Mouse (Mus musculus): ENCODE data around the gene Gm10428. TPM values are rescaled to one million over a fixed set of nuclear protein-coding genes. Genes with fewer than 3 reads are reported as not detected.

Gm10428 gene
- total RNA-seq (2023), result not detected in 2 replicates

GRCm38 (mm10) chr11:62752780-62753179 is at the start of gene Gm10428:
Gene Gm10428, plus strand, starts transcription at chr11:62753100.

GRCm38 (mm10) chr11:62731311-62732021 is 21.4 kb upstream of the Gm10428 start, which contains the start of gene Zfp287:
Gene Zfp287, minus strand, starts transcription at chr11:62731905.

GRCm38 (mm10) chr11:62788935-62789616 is 36.2 kb downstream of the Gm10428 start, which contains the start of gene Zfp286:
Gene Zfp286, minus strand, starts transcription at chr11:62789462.

Other genes with a start within 250 kb of the Gm10428 start
- gene Cenpv, start 213.8 kb upstream of the Gm10428 start, total RNA-seq (2023), result 1.2 and 2.8 TPM in 2 replicates
- 1,668 and 1,954 TPM in 2 replicates for gene Ubb, start 201.9 kb upstream of the Gm10428 start, total RNA-seq (2023)
- gene Trpv2, start 178.6 kb upstream of the Gm10428 start, total RNA-seq (2023), result 43.5 and 59.5 TPM in 2 replicates
- gene Lrrc75a, start 104.6 kb upstream of the Gm10428 start, total RNA-seq (2023), result 2.5 and 2.7 TPM in 2 replicates
- 3.8 and 7.6 TPM in 2 replicates for gene Mmgt2, start 104.4 kb upstream of the Gm10428 start, total RNA-seq (2023)
- gene Zfp287, start 21.2 kb upstream of the Gm10428 start, total RNA-seq (2023), result 0.54 and 0.70 TPM in 2 replicates
- not detected in 2 replicates for gene Zfp286, start 36.4 kb downstream of the Gm10428 start, total RNA-seq (2023)
- 12.9 and 16.3 TPM in 2 replicates for gene Trim16, start 67.1 kb downstream of the Gm10428 start, total RNA-seq (2023)
- gene Fbxw10, start 94.0 kb downstream of the Gm10428 start, total RNA-seq (2023), result 0.54 and 0.82 TPM in 2 replicates
- gene Tvp23b, start 126.4 kb downstream of the Gm10428 start, total RNA-seq (2023), result 4.4 and 9.0 TPM in 2 replicates
- not detected in 2 replicates for gene Cdrt4, start 198.1 kb downstream of the Gm10428 start, total RNA-seq (2023)

Data from neutrophil, adult 65 days (primary cell).